ENCODE assay signal across 9 mouse cellular contexts in genomic region chr5:101288358-101288757, GRCm38 (mm10).
A peak's percentile ranks its signal among the peaks of the same experiment; 100 is the strongest.
DNase-seq lines count a peak whose midpoint lies in the region; ATAC-seq and TF ChIP-seq lines count a peak whose summit lies in the region.
"Had no signal": no experiment of that assay in that cellular context is flagged by ENCODE, and none has a peak within 500 bp of the region (broad histone marks: within the 10 kb centered on the region; RNA-seq: fewer than 3 reads in every experiment).

No protein-coding gene starts in this region.

- H3K79me2 ChIP-seq in CH12.LX (replicated peaks; ENCODE audit: control insufficient read depth, extremely low read depth, insufficient read depth, poor library complexity, severe bottlenecking) = no peaks in the 10 kb centered on the region

- in situ Hi-C loops in CH12.LX (cut with MboI; ENCODE audit: low pct_ligation_motif_present, low pct_unique_long_range_greater_than_20kb, low sequenced_read_pairs) = loop anchor here (10.0 kb wide), 2 partner anchors 134 to 264 kb away; no protein-coding TSS in a partner anchor

- TF ChIP-seq POLR2A in CH12.LX (IDR thresholded peaks at IDR 0.05; ENCODE audit: low read depth, low read length) = no peak

- no peak overlapping the region for H3K27ac ChIP-seq in intestine, postnatal 0 days (ENCODE audit: low read depth, low read length)
- H3K27ac ChIP-seq in intestine, embryonic 16.5 days (ENCODE audit: low read length) = no peak overlapping the region
- no peak overlapping the region for H3K27ac ChIP-seq in CH12.LX (ENCODE audit: insufficient read depth, low read depth)
- H3K27ac ChIP-seq in liver, postnatal 0 days (ENCODE audit: low read depth) = no peak overlapping the region
- H3K27ac ChIP-seq: embryonic facial prominence, embryonic 15.5 days had no signal

- ATAC-seq in intestine, postnatal 0 days = no peak
- ATAC-seq in intestine, embryonic 16.5 days = no peak
- ATAC-seq in granulocyte monocyte progenitor cell, adult 5-6 weeks (replicated peaks; ENCODE audit: poor library complexity, severe bottlenecking) = peak; percentile 56
- no peak for ATAC-seq in liver, postnatal 0 days

- no peaks in the 10 kb centered on the region for H3K27me3 ChIP-seq in intestine, postnatal 0 days (replicated peaks; ENCODE audit: control insufficient read depth, insufficient read depth, low read length)
- no peaks in the 10 kb centered on the region for H3K27me3 ChIP-seq in intestine, embryonic 16.5 days (replicated peaks; ENCODE audit: control insufficient read depth, insufficient read depth, low read length)
- no peaks in the 10 kb centered on the region for H3K27me3 ChIP-seq in CH12.LX (replicated peaks)
- no peaks in the 10 kb centered on the region for H3K27me3 ChIP-seq in liver, postnatal 0 days (ENCODE audit: insufficient read depth, low read length)
- H3K27me3 ChIP-seq: embryonic facial prominence, embryonic 15.5 days had no signal

- dilution Hi-C loops in CH12.LX (cut with MboI; ENCODE audit: extremely low pct_ligation_motif_present, extremely low pct_unique_long_range_greater_than_20kb, low sequenced_read_pairs) = no loop called here

- peak; percentile 62 for TF ChIP-seq CTCF in intestine, postnatal 0 days (IDR thresholded peaks at IDR 0.05; ENCODE audit: low read depth)
- TF ChIP-seq CTCF in CH12.LX (conservative IDR thresholded peaks at IDR 0.05 in 1 of 2, IDR thresholded peaks at IDR 0.05 in 1 of 2; ENCODE audit: low read depth in 2 of 2, low read length in 2 of 2) = peak; percentile 70 to 86
- peak; percentile 51 for TF ChIP-seq CTCF in liver, postnatal 0 days (IDR thresholded peaks at IDR 0.05; ENCODE audit: low read depth)

- WGBS in intestine, postnatal 0 days = 57% methylated on average over 6 of the region's 6 CpGs
- 61% methylated on average over 6 of the region's 6 CpGs for WGBS in intestine, embryonic 16.5 days
- WGBS in liver, postnatal 0 days (ENCODE audit: insufficient replicate concordance) = 55% methylated on average over 6 of the region's 6 CpGs

- no peak overlapping the region for H3K9ac ChIP-seq in intestine, postnatal 0 days (ENCODE audit: low read depth, low read length)
- no peak overlapping the region for H3K9ac ChIP-seq in intestine, embryonic 16.5 days (ENCODE audit: low read depth, low read length)
- no peak overlapping the region for H3K9ac ChIP-seq in CH12.LX (ENCODE audit: insufficient read depth, low read depth)
- H3K9ac ChIP-seq in liver, postnatal 0 days (replicated peaks) = no peak overlapping the region
- H3K9ac ChIP-seq: embryonic facial prominence, embryonic 15.5 days had no signal

- H3K9me3 ChIP-seq in intestine, postnatal 0 days (ENCODE audit: control insufficient read depth) = no peaks in the 10 kb centered on the region
- no peaks in the 10 kb centered on the region for H3K9me3 ChIP-seq in intestine, embryonic 16.5 days (ENCODE audit: control insufficient read depth, low read length)
- no peaks in the 10 kb centered on the region for H3K9me3 ChIP-seq in CH12.LX (replicated peaks; ENCODE audit: low read length)
- H3K9me3 ChIP-seq in liver, postnatal 0 days (ENCODE audit: low read length) = no peaks in the 10 kb centered on the region
- H3K9me3 ChIP-seq: embryonic facial prominence, embryonic 15.5 days had no signal

- peak; percentile 81 for TF ChIP-seq RAD21 in CH12.LX (IDR thresholded peaks at IDR 0.05; ENCODE audit: low read depth, low read length)

- no peak overlapping the region for H3K4me3 ChIP-seq in intestine, postnatal 0 days (ENCODE audit: low read depth, low read length)
- H3K4me3 ChIP-seq in intestine, embryonic 16.5 days (ENCODE audit: low read length) = no peak overlapping the region
- no peak overlapping the region for H3K4me3 ChIP-seq in CH12.LX (replicated peaks in 1 of 3; ENCODE audit: low read depth in 2 of 3, low read length in 2 of 3, poor library complexity in 1 of 3)
- no peak overlapping the region for H3K4me3 ChIP-seq in liver, postnatal 0 days (ENCODE audit: low read depth, low read length)
- H3K4me3 ChIP-seq: embryonic facial prominence, embryonic 15.5 days had no signal

- no peak for TF ChIP-seq EP300 in CH12.LX (IDR thresholded peaks at IDR 0.05; ENCODE audit: low read length)
- TF ChIP-seq EP300 in liver, postnatal 0 days (IDR thresholded peaks at IDR 0.05; ENCODE audit: low read depth) = no peak

- DNase-seq in CH12.LX (ENCODE audit: extremely low read depth) (peak; percentile 60), WW6 (ENCODE audit: low read depth, low spot score) (peak; percentile 18)
- DNase-seq in liver, postnatal 0 days = peak; percentile 27
- DNase-seq in thymus, postnatal 14 days = peak; percentile 8
- DNase-seq in ovary, postnatal 14 days (ENCODE audit: low spot score) = no peak

- no peak overlapping the region for H3K4me2 ChIP-seq in intestine, postnatal 0 days (replicated peaks; ENCODE audit: low read depth)
- H3K4me2 ChIP-seq in intestine, embryonic 16.5 days (ENCODE audit: low read depth, low read length) = no peak overlapping the region
- H3K4me2 ChIP-seq in CH12.LX (ENCODE audit: insufficient read depth, low read depth, poor library complexity, severe bottlenecking) = no peak overlapping the region
- H3K4me2 ChIP-seq in liver, postnatal 0 days (ENCODE audit: low read depth, low read length) = no peak overlapping the region
- H3K4me2 ChIP-seq: embryonic facial prominence, embryonic 15.5 days had no signal

- H3K36me3 ChIP-seq in intestine, postnatal 0 days (ENCODE audit: control insufficient read depth, insufficient read depth) = no peaks in the 10 kb centered on the region
- H3K36me3 ChIP-seq in intestine, embryonic 16.5 days (ENCODE audit: control insufficient read depth, insufficient read depth, low read length) = no peaks in the 10 kb centered on the region
- no peaks in the 10 kb centered on the region for H3K36me3 ChIP-seq in CH12.LX (replicated peaks in 1 of 2; ENCODE audit: control insufficient read depth in 1 of 2, insufficient read depth in 1 of 2, low read length in 1 of 2)
- no peaks in the 10 kb centered on the region for H3K36me3 ChIP-seq in liver, postnatal 0 days (replicated peaks; ENCODE audit: insufficient read depth, low read length)
- H3K36me3 ChIP-seq: embryonic facial prominence, embryonic 15.5 days had no signal

- H3K4me1 ChIP-seq in intestine, postnatal 0 days (replicated peaks; ENCODE audit: control insufficient read depth, insufficient read depth, low read length) = no peaks in the 10 kb centered on the region
- no peaks in the 10 kb centered on the region for H3K4me1 ChIP-seq in intestine, embryonic 16.5 days (ENCODE audit: control insufficient read depth, insufficient read depth, low read length)
- no peaks in the 10 kb centered on the region for H3K4me1 ChIP-seq in CH12.LX (ENCODE audit: control insufficient read depth in 1 of 2, insufficient read depth in 2 of 2)
- H3K4me1 ChIP-seq in liver, postnatal 0 days (ENCODE audit: insufficient read depth) = no peaks in the 10 kb centered on the region
- H3K4me1 ChIP-seq: embryonic facial prominence, embryonic 15.5 days had no signal

TF ChIP-seq in CH12.LX, 34 proteins besides CTCF, POLR2A, EP300 and RAD21:
- TF ChIP-seq KAT2A (IDR thresholded peaks at IDR 0.05; ENCODE audit: insufficient replicate concordance, low read length) (no peak), CHD1 (IDR thresholded peaks at IDR 0.05; ENCODE audit: low read depth, low read length) (no peak), ZC3H11A (IDR thresholded peaks at IDR 0.05; ENCODE audit: low read depth, low read length) (peak; percentile 65), ZKSCAN1 (IDR thresholded peaks at IDR 0.05; ENCODE audit: borderline replicate concordance, low read depth, low read length) (no peak), SIN3A (IDR thresholded peaks at IDR 0.05; ENCODE audit: low read length) (no peak), BHLHE40 (IDR thresholded peaks at IDR 0.05; ENCODE audit: low read depth, low read length) (no peak), MYC (IDR thresholded peaks at IDR 0.05; ENCODE audit: low read depth, low read length) (no peak), ETS1 (conservative IDR thresholded peaks at IDR 0.05; ENCODE audit: low read depth, low read length) (no peak), HCFC1 (IDR thresholded peaks at IDR 0.05; ENCODE audit: low read depth, low read length) (no peak), ZMIZ1 (IDR thresholded peaks at IDR 0.05; ENCODE audit: low read depth, low read length) (no peak), UBTF (IDR thresholded peaks at IDR 0.05; ENCODE audit: low read depth, low read length) (no peak), USF2 (conservative IDR thresholded peaks at IDR 0.05; ENCODE audit: low read depth, low read length) (no peak), USF1 (IDR thresholded peaks at IDR 0.05; ENCODE audit: low read depth, low read length) (no peak), SMC3 (IDR thresholded peaks at IDR 0.05; ENCODE audit: low read depth, low read length) (peak; percentile 90), GABPA (IDR thresholded peaks at IDR 0.05; ENCODE audit: insufficient replicate concordance, low read depth, low read length) (no peak), NELFE (IDR thresholded peaks at IDR 0.05; ENCODE audit: low read depth, low read length) (no peak), RCOR1 (conservative IDR thresholded peaks at IDR 0.05; ENCODE audit: low read depth, low read length) (no peak), MAX (IDR thresholded peaks at IDR 0.05; ENCODE audit: low read length) (no peak)
